Mouse (Mus musculus) testis, adult 2 months (tissue): ENCODE results near the gene Tcea2. TPM values are rescaled to one million over a fixed set of nuclear protein-coding genes. Genes with fewer than 3 reads are reported as not detected.

ENCODE experiments used
- H3K27ac ChIP-seq: fragments of 200-500 bp; 2 replicates; pipeline ENCODE4 v1.5.1; 2012; ENCODE audit warnings: low read depth, low read length; ENCODE audit not compliant: control insufficient read depth, insufficient read depth
- H3K27me3 ChIP-seq: fragments of 200-500 bp; 2 replicates; pipeline ENCODE4 v1.6.1; 2012; ENCODE audit warnings: mild to moderate bottlenecking, low read length, moderate library complexity; ENCODE audit not compliant: control insufficient read depth, insufficient read depth
- H3K36me3 ChIP-seq: fragments of 200-500 bp; 2 replicates; pipeline ENCODE4 v1.6.1; 2012; ENCODE audit warnings: mild to moderate bottlenecking, low read length; ENCODE audit not compliant: control insufficient read depth, insufficient read depth
- H3K4me1 ChIP-seq: fragments of 200-500 bp; 2 replicates; pipeline ENCODE4 v1.6.1; 2012; ENCODE audit warnings: low read length; ENCODE audit not compliant: control insufficient read depth, insufficient read depth
- H3K4me3 ChIP-seq: fragments of 200-500 bp; 2 replicates; pipeline ENCODE4 v1.5.1; 2012; ENCODE audit warnings: low read depth, mild to moderate bottlenecking, low read length, moderate library complexity, mixed read lengths; ENCODE audit not compliant: control insufficient read depth
- CTCF ChIP-seq: fragments of 200-500 bp; IDR thresholded peaks from 2 replicates; pipeline ENCODE4 v1.5.1; 2012; ENCODE audit warnings: low read depth, mild to moderate bottlenecking, inconsistent platforms, low read length, moderate library complexity; ENCODE audit not compliant: control insufficient read depth, insufficient read depth, insufficient replicate concordance
- POLR2A ChIP-seq: fragments of 200-500 bp; IDR thresholded peaks from 2 replicates; pipeline ENCODE4 v1.6.1; 2012; ENCODE audit warnings: low read depth, mild to moderate bottlenecking, inconsistent platforms, low read length, moderate library complexity; ENCODE audit not compliant: control insufficient read depth
- polyA plus RNA-seq: library from polyadenylated mRNA; depleted of rRNA; stranded (reverse); fragments of >200 nt; gene quantifications from 2 replicates; pipeline ENCODE4 v1.2.3, GENCODE M21; 2012

Tcea2 gene
- polyA plus RNA-seq, 1 experiment, result 632 TPM

DNA sequence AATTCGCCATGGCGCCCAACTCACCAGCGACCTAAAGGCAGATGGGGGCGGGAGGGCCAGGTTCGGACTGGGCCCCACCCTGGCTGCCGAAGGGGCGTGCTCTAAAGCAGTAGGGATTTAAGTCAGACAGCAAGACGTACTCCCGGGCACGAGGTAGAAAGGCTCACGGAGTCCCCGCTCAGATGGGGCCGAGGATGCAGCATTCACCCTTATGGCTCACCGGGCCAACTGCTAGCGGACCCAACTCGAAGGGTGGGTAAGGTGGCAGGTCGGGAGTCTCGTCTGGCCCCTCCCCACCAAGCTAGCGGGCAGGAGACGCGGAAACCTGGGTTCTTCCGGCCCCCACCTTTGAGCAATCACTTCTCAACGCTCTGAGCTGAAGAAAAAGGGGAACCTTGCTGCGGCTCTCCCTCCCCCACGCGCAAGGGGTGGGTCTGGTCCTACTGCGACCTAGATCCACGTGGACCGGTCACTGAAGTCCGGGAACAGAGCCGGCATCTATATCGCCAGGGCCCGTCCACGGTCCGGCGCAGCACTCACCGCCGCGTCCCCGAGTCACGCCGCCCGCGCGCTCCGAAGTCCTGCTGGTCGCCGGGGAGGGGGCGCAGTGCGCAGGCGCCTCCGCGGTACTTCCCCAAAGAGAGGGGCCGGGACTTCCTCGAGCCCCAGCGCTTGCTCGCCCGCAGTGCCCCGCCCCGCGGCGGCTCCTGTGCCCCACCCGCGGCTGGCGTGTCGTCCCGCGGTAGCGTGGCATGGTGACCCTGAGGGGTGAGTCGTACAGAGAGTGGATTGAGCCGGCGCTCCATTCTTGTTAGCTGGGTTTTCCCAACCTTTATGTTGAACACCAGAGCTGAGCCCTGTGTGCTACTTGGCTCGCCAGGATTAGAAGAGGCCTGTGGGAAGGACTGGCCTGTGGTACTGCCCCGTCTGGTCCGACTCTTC, 13.5 kb downstream of the Tcea2 start, which contains the start of gene Rgs19:
TSS of gene Rgs19 (minus strand) at position 639 of the 942 bp plus-strand sequence.
- H3K36me3 ChIP-seq, result no peaks in the 10 kb centered on the region
- H3K27ac ChIP-seq, result peak within 1 kb of the TSS; percentile 55
- H3K4me3 ChIP-seq, result peak within 1 kb of the TSS; percentile 92
- H3K4me1 ChIP-seq, result peaks cover 21% of the 10 kb centered on the region
- peak; percentile 57 for TF ChIP-seq POLR2A
- no peak for TF ChIP-seq CTCF
- H3K27me3 ChIP-seq, result no peaks in the 10 kb centered on the region

GRCm38 (mm10) chr2:181694581-181694980, 14.5 kb downstream of the Tcea2 start:
- H3K36me3 ChIP-seq, result no peaks in the 10 kb centered on the region
- H3K4me3 ChIP-seq, result peak overlapping the region; percentile 92
- no peaks in the 10 kb centered on the region for H3K27me3 ChIP-seq
- peaks cover 21% of the 10 kb centered on the region for H3K4me1 ChIP-seq
- TF ChIP-seq POLR2A (no peak), CTCF (no peak)
- H3K27ac ChIP-seq, result peak overlapping the region; percentile 55

- no peaks in the 10 kb centered on the region for H3K27me3 ChIP-seq
- no peak for TF ChIP-seq POLR2A
- TF ChIP-seq CTCF, result no peak
- H3K4me3 ChIP-seq, result peak overlapping the region; percentile 92
Measured at GRCm38 (mm10) chr2:181695776-181696175, 15.7 kb downstream of the Tcea2 start.

GRCm38 (mm10) chr2:181696801-181697420, 16.8 kb downstream of the Tcea2 start:
- H3K27me3 ChIP-seq, result no peaks in the 10 kb centered on the region
- peaks cover 21% of the 10 kb centered on the region for H3K4me1 ChIP-seq
- peak overlapping the region; percentile 67 for H3K27ac ChIP-seq
- TF ChIP-seq POLR2A (peak; percentile 47; the same call in 1 of the 2 replicates), CTCF (no peak)
- H3K36me3 ChIP-seq, result no peaks in the 10 kb centered on the region
- peak overlapping the region; percentile 92 for H3K4me3 ChIP-seq

More at GRCm38 (mm10) chr2:181695776-181696175, 15.7 kb downstream of the Tcea2 start:
- H3K27ac ChIP-seq, result no peak overlapping the region
- peaks cover 21% of the 10 kb centered on the region for H3K4me1 ChIP-seq
- H3K36me3 ChIP-seq, result no peaks in the 10 kb centered on the region

- H3K4me3 ChIP-seq, result peak within 1 kb of the TSS; percentile 92
Measured at GRCm38 (mm10) chr2:181698241-181698640, 18.1 kb downstream of the Tcea2 start, which contains the start of gene Lkaaear1. Lkaaear1 (minus strand) TSS chr2:181698442.

GRCm38 (mm10) chr2:181706668-181707067, 26.6 kb downstream of the Tcea2 start:
- Histone ChIP-seq H3K36me3 (no peaks in the 10 kb centered on the region), H3K27me3 (no peaks in the 10 kb centered on the region), H3K4me1 (no peaks in the 10 kb centered on the region), H3K27ac (no peak overlapping the region), H3K4me3 (no peak overlapping the region)
- TF ChIP-seq CTCF, result no peak
- TF ChIP-seq POLR2A, result no peak

More at GRCm38 (mm10) chr2:181698241-181698640, 18.1 kb downstream of the Tcea2 start, which contains the start of gene Lkaaear1:
- H3K36me3 ChIP-seq, result no peaks in the 10 kb centered on the region
- TF ChIP-seq CTCF (no peak), POLR2A (peak; percentile 77; the same call in 1 of the 2 replicates)
- H3K27me3 ChIP-seq, result no peaks in the 10 kb centered on the region
- H3K27ac ChIP-seq, result peak within 1 kb of the TSS; percentile 71
- H3K4me1 ChIP-seq, result peaks cover 18% of the 10 kb centered on the region

GRCm38 (mm10) chr2:181713749-181714148, 33.6 kb downstream of the Tcea2 start:
- TF ChIP-seq POLR2A, result no peak
- TF ChIP-seq CTCF, result no peak
- peaks cover 5% of the 10 kb centered on the region for H3K4me1 ChIP-seq
- H3K4me3 ChIP-seq, result no peak overlapping the region
- H3K36me3 ChIP-seq, result no peaks in the 10 kb centered on the region
- H3K27me3 ChIP-seq, result no peaks in the 10 kb centered on the region
- no peak overlapping the region for H3K27ac ChIP-seq
